In the genomic region with DNA sequence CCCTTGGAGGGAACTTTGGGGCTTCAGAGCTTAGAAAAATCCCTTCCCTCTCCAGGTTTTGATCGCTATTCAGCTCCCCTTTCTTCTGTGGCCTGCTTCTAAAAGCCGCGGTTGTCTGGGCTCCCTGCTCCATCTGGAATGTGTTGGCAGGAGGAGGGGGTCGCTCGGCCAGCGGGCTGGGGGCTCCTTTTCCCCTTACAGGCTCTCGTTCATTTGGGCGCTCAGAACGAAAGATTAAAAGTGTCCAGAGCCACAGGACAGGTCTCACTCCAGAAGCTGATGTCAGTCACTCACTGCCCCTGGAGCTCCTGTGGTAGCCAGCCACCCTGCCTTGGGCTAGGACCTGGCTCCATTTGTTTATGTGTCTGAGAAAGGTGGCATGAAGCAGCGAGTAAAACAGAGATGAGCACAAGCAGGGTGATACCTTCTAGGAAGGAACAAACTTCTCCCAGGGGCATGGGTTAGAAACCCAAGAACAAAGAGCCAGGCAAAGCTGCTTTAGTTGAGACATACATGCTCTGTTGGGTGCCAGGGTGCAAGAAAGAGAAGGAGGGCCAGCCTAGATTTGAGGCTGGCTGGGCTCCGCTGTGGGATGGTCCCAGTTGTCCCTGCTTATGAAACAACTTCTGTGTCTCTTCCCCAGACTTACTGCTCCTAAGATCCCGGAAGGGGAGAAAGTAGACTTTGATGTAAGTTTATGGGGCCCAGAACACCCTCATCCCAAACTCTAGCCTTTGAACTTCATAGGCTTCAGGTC, we compare ENCODE assay signal across 10 mouse cellular contexts. TPM values are rescaled to one million over a fixed set of nuclear protein-coding genes. Genes with fewer than 3 reads are reported as not detected.
A peak's percentile ranks its signal among the peaks of the same experiment; 100 is the strongest.
DNase-seq lines count a peak whose midpoint lies in the region; ATAC-seq lines count a peak whose summit lies in the region.
"Had no signal": no experiment of that assay in that cellular context is flagged by ENCODE, and none has a peak within 500 bp of the region (broad histone marks: within the 10 kb centered on the region; RNA-seq: fewer than 3 reads in every experiment).

No protein-coding gene starts in this region.

- peaks cover 53% of the 10 kb centered on the region for H3K4me1 ChIP-seq in kidney, embryonic 15.5 days
- peaks cover 50% of the 10 kb centered on the region for H3K4me1 ChIP-seq in embryonic facial prominence, embryonic 12.5 days
- peaks cover 26% of the 10 kb centered on the region for H3K4me1 ChIP-seq in hindbrain, embryonic 15.5 days (replicated peaks)

- H3K4me2 ChIP-seq in kidney, embryonic 15.5 days, result peak overlapping the region; percentile 8; the same call in 1 of the 2 replicates
- H3K4me2 ChIP-seq in embryonic facial prominence, embryonic 12.5 days (replicated peaks), result no peak overlapping the region
- no peak overlapping the region for H3K4me2 ChIP-seq in hindbrain, embryonic 15.5 days
- H3K4me2 ChIP-seq: liver, embryonic 13.5 days had no signal

- 10% methylated on average over 12 of the region's 12 CpGs for WGBS in kidney, embryonic 15.5 days
- WGBS in embryonic facial prominence, embryonic 12.5 days, result 11% methylated on average over 12 of the region's 12 CpGs
- WGBS in hindbrain, embryonic 15.5 days, result 11% methylated on average over 12 of the region's 12 CpGs

- no peaks in the 10 kb centered on the region; the same call in 1 of the 2 replicates for H3K27me3 ChIP-seq in kidney, embryonic 15.5 days
- H3K27me3 ChIP-seq in embryonic facial prominence, embryonic 12.5 days, result no peaks in the 10 kb centered on the region
- H3K27me3 ChIP-seq in hindbrain, embryonic 15.5 days, result no peaks in the 10 kb centered on the region

- H3K9me3 ChIP-seq in kidney, embryonic 15.5 days (replicated peaks), result no peaks in the 10 kb centered on the region
- no peaks in the 10 kb centered on the region for H3K9me3 ChIP-seq in embryonic facial prominence, embryonic 12.5 days
- H3K9me3 ChIP-seq in hindbrain, embryonic 15.5 days, result no peaks in the 10 kb centered on the region
- H3K9me3 ChIP-seq: liver, embryonic 13.5 days had no signal

- H3K9ac ChIP-seq in kidney, embryonic 15.5 days, result 0 out of 2 replicates have a peak overlapping the region, but pooled peaks have one; percentile 19
- 0 out of 2 replicates have a peak overlapping the region, but pooled peaks have one; percentile 24 for H3K9ac ChIP-seq in embryonic facial prominence, embryonic 12.5 days
- no peak overlapping the region for H3K9ac ChIP-seq in hindbrain, embryonic 15.5 days
- H3K9ac ChIP-seq: liver, embryonic 13.5 days had no signal

- no peak for DNase-seq in kidney, adult 18-20 months
- DNase-seq in neural tube, embryonic 10.5 days (ENCODE audit: extremely low spot score, low spot score), result peak; percentile 75
- no peak for DNase-seq in liver
- DNase-seq in right cerebral cortex, postnatal 36 days (ENCODE audit: low spot score in 2 of 2), result no peak
- DNase-seq: liver, embryonic 13.5 days had no signal

- peak overlapping the region; percentile 95 for H3K27ac ChIP-seq in kidney, embryonic 15.5 days
- H3K27ac ChIP-seq in embryonic facial prominence, embryonic 12.5 days, result peak overlapping the region; percentile 99
- H3K27ac ChIP-seq in hindbrain, embryonic 15.5 days (replicated peaks), result peak overlapping the region; percentile 72
- H3K27ac ChIP-seq: liver, embryonic 13.5 days had no signal

- H3K36me3 ChIP-seq in kidney, embryonic 15.5 days, result no peaks in the 10 kb centered on the region
- H3K36me3 ChIP-seq in embryonic facial prominence, embryonic 12.5 days, result no peaks in the 10 kb centered on the region
- H3K36me3 ChIP-seq in hindbrain, embryonic 15.5 days, result no peaks in the 10 kb centered on the region
- H3K36me3 ChIP-seq: liver, embryonic 13.5 days had no signal

- ATAC-seq in kidney, embryonic 15.5 days (replicated peaks; ENCODE audit: low FRiP score), result no peak; the same call in 1 of the 2 replicates
- no peak for ATAC-seq in embryonic facial prominence, embryonic 12.5 days (ENCODE audit: insufficient number of reproducible peaks, insufficient read depth, low FRiP score, low TSS enrichment)
- 0 out of 2 replicates have a peak, but pooled peaks have one; percentile 43 for ATAC-seq in hindbrain, embryonic 15.5 days (ENCODE audit: low FRiP score, low read depth)
- ATAC-seq in megakaryocyte, adult 5-6 weeks (ENCODE audit: poor library complexity, severe bottlenecking), result no peak

- no peak overlapping the region for H3K4me3 ChIP-seq in kidney, embryonic 15.5 days (replicated peaks)
- no peak overlapping the region for H3K4me3 ChIP-seq in embryonic facial prominence, embryonic 12.5 days
- H3K4me3 ChIP-seq in hindbrain, embryonic 15.5 days, result no peak overlapping the region
- H3K4me3 ChIP-seq: liver, embryonic 13.5 days had no signal

RNA-seq across cellular contexts. Expression of gene Tnnt3, which starts 11.6 kb away (rescaled TPM):
- 23.5 and 46.2 TPM in 2 replicates for polyA plus RNA-seq in kidney, embryonic 15.5 days (2015; fragmentation: Nextera tagmentation; extraction: Ambion mirVana)
- polyA plus RNA-seq in embryonic facial prominence, embryonic 12.5 days (2016; fragmentation: Nextera tagmentation; extraction: Ambion mirVana), result 4.6 and 6.9 TPM in 2 replicates
- 3.3 and 3.6 TPM in 2 replicates for polyA plus RNA-seq in hindbrain, embryonic 15.5 days (2015; fragmentation: Nextera tagmentation; extraction: Ambion mirVana)
- total RNA-seq in megakaryocyte, adult 5-6 weeks (2015), result 1.4 and 1.5 TPM in 2 replicates
- total RNA-seq in megakaryocyte, adult 5-6 weeks (2017), result 3.7 and 3.9 TPM in 2 replicates
- total RNA-seq: common myeloid progenitor, adult 5-6 weeks had no signal

RNA-seq across cellular contexts. Expression of gene Mrpl23, which starts 22.3 kb away (rescaled TPM):
- 25.8 and 26.8 TPM in 2 replicates for polyA plus RNA-seq in kidney, embryonic 15.5 days (2015; fragmentation: Nextera tagmentation; extraction: Ambion mirVana)
- 19.8 and 32.6 TPM in 2 replicates for polyA plus RNA-seq in embryonic facial prominence, embryonic 12.5 days (2016; fragmentation: Nextera tagmentation; extraction: Ambion mirVana)
- 21.1 and 21.6 TPM in 2 replicates for polyA plus RNA-seq in hindbrain, embryonic 15.5 days (2015; fragmentation: Nextera tagmentation; extraction: Ambion mirVana)
- total RNA-seq in megakaryocyte, adult 5-6 weeks (2015), result 3.8 and 12.3 TPM in 2 replicates
- 37.2 and 52.6 TPM in 2 replicates for total RNA-seq in megakaryocyte, adult 5-6 weeks (2017)

RNA-seq across cellular contexts. Expression of gene Lsp1, which starts 49.6 kb away (rescaled TPM):
- polyA plus RNA-seq in kidney, embryonic 15.5 days (2015; fragmentation: Nextera tagmentation; extraction: Ambion mirVana), result 115 and 139 TPM in 2 replicates
- polyA plus RNA-seq in embryonic facial prominence, embryonic 12.5 days (2016; fragmentation: Nextera tagmentation; extraction: Ambion mirVana), result 24.5 and 24.7 TPM in 2 replicates
- polyA plus RNA-seq in hindbrain, embryonic 15.5 days (2015; fragmentation: Nextera tagmentation; extraction: Ambion mirVana), result 4.5 and 7.6 TPM in 2 replicates
- total RNA-seq in megakaryocyte, adult 5-6 weeks (2015), result 1,220 and 1,304 TPM in 2 replicates
- 1,314 and 1,552 TPM in 2 replicates for total RNA-seq in megakaryocyte, adult 5-6 weeks (2017)
